Mouse (Mus musculus): Measurements from ENCODE around the gene Tmem106a.

GRCm38 (mm10) chr11:101618596-101618995 is 36.6 kb downstream of the Tmem106a start:
- no peak for TF ChIP-seq GATA1 (IDR thresholded peaks at IDR 0.05; ENCODE audit: low read length)
- TF ChIP-seq TAL1 (IDR thresholded peaks at IDR 0.05; ENCODE audit: low read length): no peak
